Mouse (Mus musculus) 3134 (cell line): Measurements from ENCODE around the gene Dctn3.
"Not testable (repeated sequence)": the region's sequence is repeated elsewhere in the genome, so short reads cannot be mapped to it uniquely, and the experiment has no call there.

Experiments
- DNase-seq: peaks from one replicate; pipeline ENCODE4 v3.0.0-alpha.2; 2011; ENCODE audit warnings: low spot score; ENCODE audit not compliant: insufficient read length; ENCODE audit errors: extremely low read depth

Gene Dctn3

GRCm38 (mm10) chr4:41722918-41723351 lies at the start of gene Dctn3:
Gene Dctn3 (minus strand): TSS chr4:41723170.
- peak; percentile 84 for DNase-seq

GRCm38 (mm10) chr4:41767301-41767700 lies 44.3 kb upstream of the Dctn3 start:
- DNase-seq = not testable (repeated sequence)

GRCm38 (mm10) chr4:41763176-41763575 lies 40.2 kb upstream of the Dctn3 start:
- not testable (repeated sequence) for DNase-seq

GRCm38 (mm10) chr4:41762688-41763114 lies 39.7 kb upstream of the Dctn3 start:
- DNase-seq = not testable (repeated sequence)

- no peak for DNase-seq
Observed at GRCm38 (mm10) chr4:41762099-41762687, 39.2 kb upstream of the Dctn3 start.

- DNase-seq = no peak
Observed at GRCm38 (mm10) chr4:41761680-41762079, 38.7 kb upstream of the Dctn3 start.

- DNase-seq = no peak
Observed at GRCm38 (mm10) chr4:41760911-41761310, 37.9 kb upstream of the Dctn3 start.

- peak; percentile 96 for DNase-seq
Observed at GRCm38 (mm10) chr4:41760288-41760721, 37.3 kb upstream of the Dctn3 start.

GRCm38 (mm10) chr4:41759656-41760287 lies 36.8 kb upstream of the Dctn3 start:
- no peak for DNase-seq

- DNase-seq = peak; percentile 50
Observed at GRCm38 (mm10) chr4:41759206-41759605, 36.2 kb upstream of the Dctn3 start.

GRCm38 (mm10) chr4:41758701-41759100 lies 35.7 kb upstream of the Dctn3 start:
- DNase-seq = no peak

- DNase-seq = no peak
Observed at GRCm38 (mm10) chr4:41758021-41758420, 35.1 kb upstream of the Dctn3 start.

- no peak for DNase-seq
Observed at GRCm38 (mm10) chr4:41757321-41757720, 34.4 kb upstream of the Dctn3 start.

- DNase-seq = no peak
Observed at GRCm38 (mm10) chr4:41756440-41756839, 33.5 kb upstream of the Dctn3 start.

GRCm38 (mm10) chr4:41755338-41756305 lies 32.7 kb upstream of the Dctn3 start, which contains the start of gene Sigmar1:
Gene Sigmar1 (minus strand): TSS chr4:41756157.
- DNase-seq = peak; percentile 90

GRCm38 (mm10) chr4:41754797-41755337 lies 31.9 kb upstream of the Dctn3 start, which contains the start of gene Galt:
Gene Galt (plus strand): TSS chr4:41755228.
- DNase-seq = no peak

GRCm38 (mm10) chr4:41745021-41745420 lies 22.1 kb upstream of the Dctn3 start:
- DNase-seq = no peak

- DNase-seq = no peak
Observed at GRCm38 (mm10) chr4:41744131-41744530, 21.2 kb upstream of the Dctn3 start.

- peak; percentile 100 for DNase-seq
Observed at GRCm38 (mm10) chr4:41741158-41741560, 18.2 kb upstream of the Dctn3 start.

- no peak for DNase-seq
Observed at GRCm38 (mm10) chr4:41740380-41741157, 17.6 kb upstream of the Dctn3 start.
